Mouse (Mus musculus) cerebellum, adult 2 months (tissue): ENCODE measurements around the gene Asxl2. TPM values are rescaled to one million over a fixed set of nuclear protein-coding genes. Genes with fewer than 3 reads are reported as not detected.

Experiments used
- DNase-seq, 2 experiments: peaks; one replicate each; pipeline ENCODE4 v3.0.0; 2021
- H3K27ac ChIP-seq: fragments of 200-500 bp; 2 replicates; pipeline ENCODE4 v1.5.1; 2012; ENCODE audit warnings: low read length, control low read depth, inconsistent platforms; ENCODE audit not compliant: insufficient read depth
- H3K27me3 ChIP-seq: fragments of 200-500 bp; 2 replicates; pipeline ENCODE4 v1.6.1; 2012; ENCODE audit warnings: inconsistent platforms, mild to moderate bottlenecking, low read length, moderate library complexity; ENCODE audit not compliant: control insufficient read depth, insufficient read depth
- H3K4me1 ChIP-seq: fragments of 200-500 bp; 2 replicates; pipeline ENCODE4 v1.6.1; 2011; ENCODE audit warnings: low read length; ENCODE audit not compliant: control insufficient read depth, insufficient read depth
- H3K4me3 ChIP-seq: fragments of 200-500 bp; replicated peaks from 2 replicates; pipeline ENCODE3; 2011; ENCODE audit warnings: mild to moderate bottlenecking, low read depth, low read length, control low read depth; ENCODE audit not compliant: insufficient read depth
- CTCF ChIP-seq: fragments of 200-500 bp; IDR thresholded peaks from 2 replicates; pipeline ENCODE4 v1.5.1; 2011; ENCODE audit warnings: low read depth, mild to moderate bottlenecking, control low read depth, low read length, moderate library complexity, borderline replicate concordance; ENCODE audit not compliant: insufficient read depth
- POLR2A ChIP-seq: fragments of 200-500 bp; IDR thresholded peaks from 2 replicates; pipeline ENCODE4 v1.6.1; 2011; ENCODE audit warnings: low read length, control low read depth, borderline replicate concordance; ENCODE audit not compliant: insufficient read depth
- WGBS: fragments of 180-500 bp; shearing (Covaris S2); methylation state at CpG from one replicate; pipeline ENCODE4 v1.1.7; 2018; 5-methylcytosine and 5-hydroxymethylcytosine counted together
- polyA plus RNA-seq: library from polyadenylated mRNA; depleted of rRNA; stranded (reverse); fragments of >200 nt; gene quantifications from 2 replicates; pipeline ENCODE4 v1.2.3, GENCODE M21; 2012

The Asxl2 gene
- polyA plus RNA-seq, 1 experiment = 13.7 TPM

DNA sequence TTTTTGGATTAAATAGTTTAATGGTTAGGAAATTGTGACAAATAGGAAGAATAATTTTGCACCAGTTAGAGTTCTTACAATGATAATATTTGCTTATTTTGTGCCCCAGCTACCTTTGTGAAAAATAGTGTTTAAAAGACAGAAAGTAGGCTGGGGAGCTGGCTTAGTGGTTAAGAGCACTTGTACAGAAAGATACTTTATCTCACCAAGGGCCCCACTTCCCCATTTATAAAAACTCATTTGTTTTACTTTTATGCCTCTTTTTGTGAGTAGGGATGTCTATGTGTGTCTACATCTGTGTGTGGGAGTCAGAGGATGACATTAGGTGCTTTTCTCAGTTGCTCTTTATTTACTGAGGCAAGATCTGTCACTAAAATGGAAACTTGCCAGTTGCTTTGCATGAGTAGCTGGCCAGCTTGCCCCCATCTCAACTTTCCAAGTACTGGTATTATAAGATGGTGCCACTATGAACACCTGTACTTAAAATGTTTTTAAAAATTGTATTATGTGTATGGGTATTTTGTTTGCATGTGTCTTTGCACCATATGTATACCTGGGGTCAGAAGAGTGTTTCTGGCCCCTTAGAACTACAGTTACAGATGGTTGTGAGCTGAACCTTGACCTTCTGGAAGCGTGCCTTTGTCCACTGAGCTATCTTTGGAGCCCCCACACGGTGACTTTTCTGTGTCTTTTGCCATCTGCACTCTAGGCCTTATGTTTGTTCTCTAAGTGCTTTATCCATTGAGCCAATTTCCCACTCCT lies 3.2 kb downstream of the Asxl2 start:
- 8% methylated on average over 2 of the region's 2 CpGs for WGBS
- Histone ChIP-seq H3K4me1 (peaks cover 5% of the 10 kb centered on the region; the same call in 1 of the 2 replicates), H3K27ac (no peak overlapping the region), H3K27me3 (no peaks in the 10 kb centered on the region), H3K4me3 (no peak overlapping the region)
- no peak for TF ChIP-seq POLR2A
- no peak for TF ChIP-seq CTCF
- DNase-seq = peak in 1 of 2 experiments; percentile 23

DNA sequence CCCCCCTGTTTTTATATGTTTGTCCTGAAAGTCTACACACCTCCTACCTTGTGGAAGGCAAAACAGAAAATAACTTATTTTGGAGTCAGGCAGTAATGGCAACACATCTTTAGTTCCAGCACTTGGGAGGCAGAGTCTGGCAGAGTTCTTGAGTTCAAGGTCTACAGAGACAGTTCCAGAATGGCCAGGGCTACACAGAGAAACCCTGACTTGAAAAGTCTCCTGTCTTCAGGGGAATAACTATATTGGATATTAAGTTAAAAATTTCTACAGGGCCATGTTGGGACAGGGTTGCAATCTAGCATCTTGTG lies 3.7 kb downstream of the Asxl2 start:
- TF ChIP-seq CTCF (no peak), POLR2A (no peak)
- H3K4me1 ChIP-seq = peaks cover 5% of the 10 kb centered on the region; the same call in 1 of the 2 replicates
- H3K27ac ChIP-seq = no peak overlapping the region
- no peaks in the 10 kb centered on the region for H3K27me3 ChIP-seq
- DNase-seq = no peak
- no peak overlapping the region for H3K4me3 ChIP-seq

DNA sequence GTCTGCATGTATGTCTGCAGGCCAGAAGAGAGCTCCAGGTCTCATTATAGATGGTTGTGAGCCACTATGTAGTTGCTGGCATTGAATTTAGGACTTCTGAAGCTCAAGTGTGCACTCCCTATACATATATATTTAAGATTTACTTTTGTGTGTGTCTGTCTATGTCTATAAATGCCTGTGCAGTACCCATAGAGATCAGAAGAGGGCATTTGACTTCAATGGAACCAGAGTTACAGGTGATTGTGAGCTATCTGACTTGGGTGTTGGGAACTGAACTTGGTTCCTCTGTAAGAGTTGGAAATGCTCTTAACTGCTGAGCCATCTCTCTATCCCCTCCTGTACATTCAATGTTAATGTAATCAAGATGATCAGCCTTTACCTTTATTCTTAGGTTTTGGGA lies 4.3 kb downstream of the Asxl2 start:
- TF ChIP-seq CTCF (no peak), POLR2A (no peak)

GRCm38 (mm10) chr12:3433736-3434135 lies 7.1 kb downstream of the Asxl2 start:
- TF ChIP-seq POLR2A (no peak), CTCF (no peak)
- H3K4me1 ChIP-seq = peaks cover 6% of the 10 kb centered on the region
- 68% methylated on average over 1 of the region's 1 CpGs for WGBS

More for the DNA sequence above, 4.3 kb downstream of the Asxl2 start:
- Histone ChIP-seq H3K4me3 (no peak overlapping the region), H3K27ac (no peak overlapping the region), H3K27me3 (no peaks in the 10 kb centered on the region), H3K4me1 (peaks cover 2% of the 10 kb centered on the region; the same call in 1 of the 2 replicates)
- DNase-seq = no peak

DNA sequence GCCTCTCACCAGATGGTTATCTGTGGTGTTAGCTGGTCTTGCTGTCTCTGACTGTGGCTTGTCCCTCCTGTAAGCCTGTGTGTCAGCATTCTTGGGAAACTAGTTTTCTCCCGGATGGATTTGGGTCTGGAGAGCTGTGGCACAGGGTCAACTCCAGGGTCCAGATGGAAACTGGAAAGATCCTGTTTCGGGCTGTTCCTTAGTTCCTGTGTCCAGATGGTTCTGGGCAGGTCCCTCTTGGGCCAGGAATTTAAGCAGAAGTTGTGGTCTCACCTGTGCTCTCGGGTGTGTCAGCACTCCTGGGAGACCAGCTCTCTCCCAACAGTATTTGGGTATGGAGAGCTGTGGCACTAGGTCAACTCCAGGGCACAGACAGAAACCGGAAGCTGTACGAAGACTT lies 9.8 kb downstream of the Asxl2 start:
- no peak for DNase-seq
- Histone ChIP-seq H3K4me3 (no peak overlapping the region), H3K27me3 (no peaks in the 10 kb centered on the region), H3K27ac (no peak overlapping the region), H3K4me1 (peaks cover 6% of the 10 kb centered on the region)
- no peak for TF ChIP-seq CTCF
- TF ChIP-seq POLR2A = no peak
- 44% methylated on average over 5 of the region's 5 CpGs for WGBS

More at GRCm38 (mm10) chr12:3433736-3434135, 7.1 kb downstream of the Asxl2 start:
- H3K27ac ChIP-seq = no peak overlapping the region
- no peak for DNase-seq
- H3K4me3 ChIP-seq = no peak overlapping the region
- H3K27me3 ChIP-seq = no peaks in the 10 kb centered on the region

GRCm38 (mm10) chr12:3437815-3438214 lies 11.2 kb downstream of the Asxl2 start:
- TF ChIP-seq CTCF = peak; percentile 28; the same call in 1 of the 2 replicates
- no peak for TF ChIP-seq POLR2A
- WGBS = 100% methylated on average over 1 of the region's 1 CpGs
- no peak overlapping the region for H3K4me3 ChIP-seq

GRCm38 (mm10) chr12:3440916-3441315 lies 14.3 kb downstream of the Asxl2 start:
- 91% methylated on average over 2 of the region's 2 CpGs for WGBS

More at GRCm38 (mm10) chr12:3437815-3438214, 11.2 kb downstream of the Asxl2 start:
- H3K27ac ChIP-seq = no peak overlapping the region
- no peaks in the 10 kb centered on the region for H3K27me3 ChIP-seq
- no peak for DNase-seq
- peaks cover 3% of the 10 kb centered on the region for H3K4me1 ChIP-seq

DNA sequence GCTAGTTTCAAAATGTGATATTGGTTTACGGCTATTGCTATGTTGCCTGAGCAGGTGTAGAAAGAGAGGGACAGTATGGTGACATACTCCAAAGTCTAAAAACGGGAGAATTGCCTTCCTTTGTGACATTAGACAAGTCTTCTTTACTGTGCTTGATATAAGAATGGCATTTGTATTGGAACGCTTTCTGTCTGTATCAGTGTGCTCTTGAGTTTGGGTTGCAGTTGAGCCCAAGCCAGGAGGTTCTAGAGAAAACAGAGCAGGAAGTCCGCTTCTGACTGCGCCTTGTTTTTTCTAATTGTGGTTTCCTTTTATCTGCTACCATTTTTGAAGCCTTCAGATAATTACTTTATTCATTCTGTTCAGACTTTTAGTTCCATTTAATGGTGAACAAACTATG lies 14.7 kb downstream of the Asxl2 start:
- Histone ChIP-seq H3K4me1 (peaks cover 2% of the 10 kb centered on the region), H3K27me3 (no peaks in the 10 kb centered on the region), H3K27ac (no peak overlapping the region), H3K4me3 (no peak overlapping the region)
- TF ChIP-seq CTCF (no peak), POLR2A (no peak)
- DNase-seq = no peak
- WGBS = 80% methylated on average over 5 of the region's 5 CpGs

More at GRCm38 (mm10) chr12:3440916-3441315, 14.3 kb downstream of the Asxl2 start:
- Histone ChIP-seq H3K27ac (no peak overlapping the region), H3K27me3 (no peaks in the 10 kb centered on the region), H3K4me3 (no peak overlapping the region), H3K4me1 (peaks cover 3% of the 10 kb centered on the region)
- TF ChIP-seq POLR2A (no peak), CTCF (no peak)
- DNase-seq = no peak
